Mouse (Mus musculus): ENCODE data around the gene Mki67. TPM values are rescaled to one million over a fixed set of nuclear protein-coding genes. Genes with fewer than 3 reads are reported as not detected.
A peak's percentile ranks its signal among the peaks of the same experiment; 100 is the strongest.
"Not testable (repeated sequence)": the region's sequence is repeated elsewhere in the genome, so short reads cannot be mapped to it uniquely, and the experiment has no call there.

Mki67 gene
- total RNA-seq, 2 experiments from 2014 or later = 0.14 TPM

- DNase-seq (ENCODE audit: low spot score) = no peak
These were observed 902 bp upstream of the Mki67 start for GRCm38 (mm10) chr7:135716968-135717557.

- DNase-seq (ENCODE audit: low spot score) = peak; percentile 85
These were observed 300 bp upstream of the Mki67 start for GRCm38 (mm10) chr7:135716445-135716877.

DNA sequence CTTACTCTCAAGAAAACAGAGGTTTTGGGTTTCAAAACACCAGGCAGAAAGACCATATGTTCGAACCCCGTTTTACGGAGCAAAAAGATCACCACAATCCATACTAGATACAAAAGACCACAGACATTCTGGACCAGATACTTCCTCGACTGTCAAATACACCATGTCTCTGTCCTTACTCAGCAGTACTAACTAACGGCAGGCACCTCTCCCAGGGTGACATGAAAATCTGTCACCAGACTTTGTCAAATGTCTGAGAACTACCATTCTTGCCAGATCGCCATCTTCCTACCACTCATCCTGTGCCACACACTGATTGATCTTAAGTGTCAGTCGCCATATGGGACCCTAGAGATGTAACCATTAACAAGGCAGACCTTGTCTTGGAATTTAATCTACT, 995 bp downstream of the Mki67 start:
- DNase-seq (ENCODE audit: low spot score) = no peak

GRCm38 (mm10) chr7:135713326-135713725, 2.8 kb downstream of the Mki67 start:
- no peak for DNase-seq (ENCODE audit: low spot score)

DNA sequence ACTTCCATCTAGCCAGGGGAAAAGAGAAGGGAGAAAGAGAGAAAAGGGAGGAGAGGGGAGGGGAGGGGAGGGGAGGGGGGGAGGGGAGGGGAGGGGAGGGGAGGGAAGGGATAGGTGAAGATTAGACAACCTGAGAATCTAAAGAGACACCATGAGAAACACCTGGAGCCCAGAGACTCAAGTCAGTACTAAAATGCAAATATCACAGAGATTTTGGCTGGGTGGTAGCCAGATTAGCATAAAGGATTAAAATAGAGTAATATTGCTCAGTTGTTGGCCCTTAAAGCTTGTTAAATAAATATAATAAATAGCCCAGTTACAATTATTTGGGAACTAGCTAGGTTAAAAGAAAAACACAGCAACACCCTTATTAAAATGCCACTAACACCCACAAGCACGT, 3.6 kb downstream of the Mki67 start:
- DNase-seq (ENCODE audit: low spot score) = no peak

- DNase-seq (ENCODE audit: low spot score) = no peak
These were observed 5.5 kb downstream of the Mki67 start for GRCm38 (mm10) chr7:135710702-135711101.

DNA sequence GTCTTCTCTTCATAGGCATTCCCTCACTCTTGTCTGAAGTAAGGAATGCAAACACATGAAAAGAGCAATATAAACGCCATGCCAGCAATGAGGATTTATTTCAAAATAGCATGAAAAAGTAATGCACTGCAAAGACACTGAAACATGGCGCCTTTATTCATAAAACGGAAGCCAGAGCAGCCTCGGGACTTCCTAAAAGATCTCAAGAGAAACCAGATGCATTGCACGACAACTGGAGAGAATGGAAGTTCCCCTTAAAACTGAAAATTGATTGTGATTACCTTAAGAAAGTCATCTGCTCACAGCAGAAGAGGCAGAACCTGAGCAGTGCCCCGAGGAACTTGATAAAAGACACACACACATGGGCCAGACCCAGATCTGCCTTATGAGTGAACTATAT, 10.4 kb downstream of the Mki67 start:
- DNase-seq (ENCODE audit: low spot score) = no peak

DNA sequence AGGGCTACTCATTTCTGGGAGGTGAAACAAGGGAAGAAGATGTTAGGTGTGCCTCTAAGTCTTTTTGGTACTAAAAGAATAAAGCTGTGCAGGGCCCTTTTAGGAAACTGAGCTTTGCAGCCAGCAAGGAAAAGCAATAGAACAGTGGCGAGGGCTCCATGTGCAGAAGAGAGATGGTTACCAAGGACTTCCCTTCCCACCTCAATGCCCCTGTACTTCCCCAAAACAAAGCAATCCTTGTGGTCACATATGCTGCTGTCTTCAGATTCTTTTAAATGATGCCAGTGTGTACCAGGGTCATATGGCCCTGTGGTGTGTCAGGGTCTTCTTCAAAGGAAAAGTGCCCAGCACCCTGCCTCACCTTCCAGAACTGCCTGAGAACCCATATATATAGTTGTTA, 11.1 kb downstream of the Mki67 start:
- DNase-seq (ENCODE audit: low spot score) = no peak

DNA sequence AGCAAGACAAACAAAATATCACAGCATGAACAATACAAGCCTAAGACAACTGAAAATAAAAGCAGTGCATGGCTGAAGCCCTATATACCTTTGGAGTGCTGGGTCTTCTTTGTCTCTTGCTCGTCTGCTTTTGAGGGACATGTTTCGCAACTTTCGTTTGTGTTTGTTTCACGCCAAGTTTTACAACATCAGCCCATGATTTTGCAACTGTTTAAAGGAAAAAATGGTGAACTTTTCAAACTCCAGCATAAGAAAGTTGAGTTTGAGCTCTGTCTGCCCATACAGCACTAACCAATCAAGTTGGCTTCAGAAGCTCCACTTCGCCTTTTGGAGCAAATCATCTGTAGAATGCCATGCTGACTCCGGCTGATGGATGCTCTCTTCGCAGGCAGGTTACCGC, 11.9 kb downstream of the Mki67 start:
- no peak for DNase-seq (ENCODE audit: low spot score)

DNA sequence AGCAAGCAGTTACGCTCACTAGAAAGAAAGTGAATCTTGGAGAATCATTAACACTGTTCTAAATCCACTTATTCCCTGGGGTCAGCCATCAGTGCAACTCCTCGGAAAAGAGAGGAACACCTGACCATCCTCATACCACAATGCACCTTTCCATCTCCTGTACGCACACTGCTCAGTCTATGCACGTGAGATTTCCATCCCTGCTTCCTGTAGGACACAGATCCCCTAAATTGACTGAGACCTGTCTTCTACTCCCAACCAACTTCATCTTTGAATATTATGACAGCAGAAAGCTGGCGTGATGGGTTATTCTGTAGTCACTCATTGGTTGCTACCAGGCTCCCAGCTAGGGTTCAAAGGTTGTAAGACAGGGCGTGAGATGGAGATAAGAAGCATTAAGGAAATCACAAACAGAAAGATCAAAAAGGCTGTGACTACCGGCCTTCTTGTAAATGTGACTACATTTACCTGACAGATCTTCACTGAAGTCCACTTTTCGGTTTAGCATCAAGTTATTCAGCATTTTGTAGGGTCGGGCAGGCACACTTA, 12.5 kb downstream of the Mki67 start:
- no peak for DNase-seq (ENCODE audit: low spot score)

DNA sequence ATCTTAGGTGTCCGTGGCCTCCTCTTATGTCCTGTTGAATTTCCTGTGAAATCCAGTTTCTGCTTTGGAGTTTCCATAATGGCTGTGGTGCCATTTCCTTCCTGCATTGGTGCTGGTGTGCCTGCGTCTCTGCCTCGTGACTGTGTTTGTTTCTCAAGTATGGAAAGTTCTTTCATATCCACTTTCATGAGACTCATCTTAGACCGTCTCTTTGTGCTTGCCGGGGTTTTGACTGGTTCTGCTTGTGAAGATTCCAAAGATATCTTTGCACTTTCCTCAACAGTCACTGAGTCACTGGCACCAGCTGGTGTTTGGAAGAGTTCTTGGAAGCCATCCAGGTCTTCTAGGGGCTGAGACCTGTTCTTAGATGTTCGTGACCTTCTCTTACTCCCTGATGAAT, 16.8 kb downstream of the Mki67 start:
- DNase-seq (ENCODE audit: low spot score) = not testable (repeated sequence)

DNA sequence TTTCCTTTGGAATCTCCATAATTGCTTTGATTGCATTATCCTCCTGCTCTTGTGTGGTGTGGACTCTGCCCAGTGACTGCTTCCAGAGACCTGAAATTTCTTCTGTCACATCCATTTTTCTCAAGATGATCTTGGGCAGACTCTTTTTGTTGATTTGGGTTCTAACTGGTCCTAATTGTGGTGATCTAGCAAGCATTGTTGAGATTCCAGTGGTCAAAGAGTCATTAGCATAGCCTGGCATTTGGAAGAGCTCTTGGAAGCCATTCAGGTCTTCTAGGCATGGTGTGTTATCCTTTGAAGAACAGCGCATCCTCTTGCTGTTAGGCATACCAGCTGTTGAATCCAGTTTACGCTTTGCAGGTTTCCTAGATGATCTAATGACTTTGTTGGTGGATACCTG, 17.8 kb downstream of the Mki67 start:
- no peak for DNase-seq (ENCODE audit: low spot score)

- DNase-seq (ENCODE audit: low spot score) = not testable (repeated sequence)
These were observed 19.0 kb downstream of the Mki67 start for GRCm38 (mm10) chr7:135697021-135697740.

- no peak for DNase-seq (ENCODE audit: low spot score)
These were observed 20.0 kb downstream of the Mki67 start for GRCm38 (mm10) chr7:135696127-135696526.

DNA sequence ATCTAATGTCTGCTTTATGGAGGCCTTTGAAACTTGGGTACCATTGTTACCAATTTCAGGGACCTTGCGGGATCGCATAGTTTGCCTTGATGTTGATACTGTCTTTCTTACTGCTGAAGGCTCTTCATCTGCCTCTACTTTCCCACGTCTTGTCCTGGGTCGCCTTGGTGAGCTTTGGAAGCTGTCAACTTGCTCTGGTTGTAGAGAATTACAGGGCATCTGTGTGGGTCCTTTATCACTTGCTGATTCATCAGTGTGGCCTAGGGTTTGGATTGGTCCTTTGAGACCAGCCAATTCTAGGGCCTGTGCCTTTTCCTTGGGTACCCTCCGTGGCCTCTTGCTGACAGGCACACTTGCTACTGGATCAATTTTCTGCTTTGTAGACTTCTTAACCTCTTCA, 21.4 kb downstream of the Mki67 start:
- no peak for DNase-seq (ENCODE audit: low spot score)

DNA sequence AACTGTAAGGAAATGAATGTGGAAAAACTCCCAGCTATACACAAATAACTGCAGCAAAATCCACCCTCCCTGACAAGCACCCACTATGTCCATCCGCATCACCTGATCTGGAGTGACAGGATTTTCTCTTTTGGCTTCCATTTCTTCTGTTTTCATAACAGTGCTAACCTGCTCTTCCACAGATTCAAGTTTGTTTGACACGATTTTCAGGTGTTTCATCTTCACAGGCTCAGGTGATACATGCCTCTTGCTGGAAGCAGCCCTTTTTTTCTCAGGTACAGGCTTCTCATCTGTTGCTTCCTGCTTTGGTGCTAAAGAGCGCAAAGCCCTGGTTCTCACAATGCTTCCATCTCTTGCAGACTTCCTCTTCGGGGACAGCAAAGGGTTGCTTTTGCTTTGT, 22.0 kb downstream of the Mki67 start:
- no peak for DNase-seq (ENCODE audit: low spot score)

- no peak for DNase-seq (ENCODE audit: low spot score)
These were observed 24.2 kb downstream of the Mki67 start for GRCm38 (mm10) chr7:135691941-135692340.

- no peak for DNase-seq (ENCODE audit: low spot score)
These were observed 26.8 kb downstream of the Mki67 start for GRCm38 (mm10) chr7:135689396-135689795.

GRCm38 (mm10) chr7:135684938-135685337, 31.2 kb downstream of the Mki67 start:
- no peak for DNase-seq (ENCODE audit: low spot score)

- DNase-seq (ENCODE audit: low spot score) = not testable (repeated sequence)
These were observed 32.1 kb downstream of the Mki67 start for GRCm38 (mm10) chr7:135684098-135684497.

GRCm38 (mm10) chr7:135680334-135680733, 35.8 kb downstream of the Mki67 start:
- peak; percentile 20 for DNase-seq (ENCODE audit: low spot score)

DNA sequence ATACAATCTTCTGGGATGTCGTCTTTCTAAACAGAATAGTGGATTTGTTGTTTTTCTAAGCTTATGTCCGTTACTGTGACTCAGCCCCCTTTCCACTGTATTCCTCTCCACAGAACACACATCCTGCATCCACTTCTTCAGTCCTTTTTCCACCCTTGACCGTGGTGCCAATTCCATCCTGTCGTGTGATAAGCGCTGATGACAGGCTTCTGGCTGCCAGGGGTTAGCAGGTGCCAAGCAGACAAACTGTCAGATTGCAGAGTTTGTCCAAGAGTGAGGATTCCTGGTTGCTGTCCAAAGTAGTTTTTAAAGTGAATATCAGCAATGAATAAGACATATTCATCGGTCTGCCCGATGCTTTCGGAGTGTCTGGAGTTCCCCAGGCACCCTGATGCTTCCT, 39.4 kb downstream of the Mki67 start:
- DNase-seq (ENCODE audit: low spot score) = no peak

- DNase-seq (ENCODE audit: low spot score) = no peak
These were observed 42.6 kb downstream of the Mki67 start for GRCm38 (mm10) chr7:135673576-135673975.

All from gastrocnemius, adult 18-20 months (tissue).